Mouse (Mus musculus) heart, embryonic 10.5 days (tissue): ENCODE results near the gene Cerk. TPM values are rescaled to one million over a fixed set of nuclear protein-coding genes. Genes with fewer than 3 reads are reported as not detected.
A peak's percentile ranks its signal among the peaks of the same experiment; 100 is the strongest.
"Not testable (repeated sequence)": the region's sequence is repeated elsewhere in the genome, so short reads cannot be mapped to it uniquely, and the experiment has no call there.

ENCODE experiments used
- DNase-seq: peaks from one replicate; pipeline ENCODE4 v3.0.0-alpha.2; 2017; ENCODE audit warnings: low spot score
- H3K27ac ChIP-seq: fragments of 300-500 bp; sonication (generic); 2 replicates; pipeline ENCODE4 v1.5.1; 2016; ENCODE audit warnings: mild to moderate bottlenecking
- H3K27me3 ChIP-seq: fragments of 300-500 bp; sonication (generic); 2 replicates; pipeline ENCODE4 v1.6.1; 2016; ENCODE audit warnings: mild to moderate bottlenecking; ENCODE audit not compliant: poor library complexity, insufficient read depth, severe bottlenecking
- H3K36me3 ChIP-seq: fragments of 300-500 bp; sonication (generic); 2 replicates; pipeline ENCODE4 v1.6.1; 2016; ENCODE audit warnings: mild to moderate bottlenecking, moderate library complexity
- H3K4me1 ChIP-seq: fragments of 300-500 bp; sonication (generic); 2 replicates; pipeline ENCODE4 v1.6.1; 2016; ENCODE audit warnings: mild to moderate bottlenecking
- H3K4me3 ChIP-seq: fragments of 300-500 bp; sonication (generic); 2 replicates; pipeline ENCODE4 v1.5.1; 2016; ENCODE audit warnings: mild to moderate bottlenecking, moderate library complexity
- H3K9me3 ChIP-seq: fragments of 300-500 bp; sonication (generic); 2 replicates; pipeline ENCODE4 v1.6.1; 2016; ENCODE audit warnings: mild to moderate bottlenecking, moderate library complexity
- WGBS: fragments of 180-500 bp; shearing (Covaris S2); methylation state at CpG from one replicate; pipeline ENCODE4 v1.1.7; 2016; 5-methylcytosine and 5-hydroxymethylcytosine counted together
- polyA plus RNA-seq: library from polyadenylated mRNA; unstranded; fragments of >200 nt; fragmentation: Nextera tagmentation; extraction: Ambion mirVana; gene quantifications from 2 replicates; pipeline ENCODE4 v1.2.1, GENCODE M21; 2016

Gene Cerk
- 8.3 and 10.3 TPM in 2 replicates for polyA plus RNA-seq

- H3K4me1 ChIP-seq, result peaks cover 60% of the 10 kb centered on the region
- WGBS, result 2% methylated on average over 43 of the region's 43 CpGs
- DNase-seq, result peak; percentile 85
These were observed at the start of gene Cerk for GRCm38 (mm10) chr15:86185689-86186569. Cerk (minus strand) TSS chr15:86186141.

DNA sequence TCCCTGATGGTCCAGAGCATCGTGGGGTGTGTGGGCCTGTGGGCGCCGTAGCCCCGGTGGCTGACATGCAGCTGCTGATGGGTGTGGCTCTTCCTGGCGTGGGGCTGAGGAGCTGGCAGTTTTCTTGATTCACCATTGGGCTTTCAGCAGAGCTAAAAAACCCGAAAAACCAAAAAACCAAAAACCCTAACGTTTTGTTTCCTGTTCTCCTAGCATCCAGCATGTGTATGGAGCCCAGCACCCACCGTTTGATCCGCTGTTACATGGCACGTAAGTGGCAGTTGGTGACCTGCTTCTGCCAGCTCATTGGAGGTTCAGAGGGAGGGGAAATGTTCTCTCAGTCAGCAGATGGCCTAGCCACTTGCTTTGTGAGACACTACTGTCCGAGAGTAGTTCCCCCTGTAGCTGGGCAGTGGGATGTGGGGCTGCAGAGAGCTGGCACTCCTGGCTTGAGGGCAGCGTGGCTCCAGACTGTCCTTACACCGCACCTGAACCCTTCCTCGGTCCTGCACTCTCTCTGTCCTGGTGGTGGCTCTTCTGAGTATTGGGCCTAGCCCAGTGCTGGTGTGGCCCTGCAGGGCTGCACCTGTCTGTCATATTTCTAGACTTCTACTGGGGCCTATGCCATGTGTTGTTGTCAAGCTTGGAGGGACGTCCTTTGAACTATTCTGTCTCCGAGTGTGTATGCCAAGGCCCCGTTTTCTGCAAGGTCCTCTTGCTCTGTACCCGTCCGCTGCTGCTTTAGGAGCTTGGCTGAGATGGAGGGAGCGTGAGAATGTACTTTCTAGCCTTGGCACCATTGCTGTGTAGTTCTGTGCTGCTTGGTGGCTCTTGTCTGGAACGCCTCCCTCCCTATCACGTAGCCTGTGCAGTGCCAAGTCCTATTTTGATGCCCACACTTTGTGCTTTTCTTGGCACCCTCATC, 48.8 kb upstream of the Cerk start:
- DNase-seq, result peak; percentile 63
- 84% methylated on average over 22 of the region's 22 CpGs for WGBS
- H3K9me3 ChIP-seq, result no peaks in the 10 kb centered on the region
- no peak overlapping the region for H3K27ac ChIP-seq
- H3K27me3 ChIP-seq, result peaks cover 4% of the 10 kb centered on the region; the same call in 1 of the 2 replicates
- no peak overlapping the region for H3K4me3 ChIP-seq
- H3K36me3 ChIP-seq, result peaks cover 4% of the 10 kb centered on the region; the same call in 1 of the 2 replicates
- H3K4me1 ChIP-seq, result peaks cover 4% of the 10 kb centered on the region; the same call in 1 of the 2 replicates

More at GRCm38 (mm10) chr15:86185689-86186569, at the start of gene Cerk:
- H3K9me3 ChIP-seq, result no peaks in the 10 kb centered on the region
- peaks cover 19% of the 10 kb centered on the region for H3K27me3 ChIP-seq
- peak within 1 kb of the TSS; percentile 94 for H3K27ac ChIP-seq
- H3K4me3 ChIP-seq, result peak within 1 kb of the TSS; percentile 83
- no peaks in the 10 kb centered on the region for H3K36me3 ChIP-seq

DNA sequence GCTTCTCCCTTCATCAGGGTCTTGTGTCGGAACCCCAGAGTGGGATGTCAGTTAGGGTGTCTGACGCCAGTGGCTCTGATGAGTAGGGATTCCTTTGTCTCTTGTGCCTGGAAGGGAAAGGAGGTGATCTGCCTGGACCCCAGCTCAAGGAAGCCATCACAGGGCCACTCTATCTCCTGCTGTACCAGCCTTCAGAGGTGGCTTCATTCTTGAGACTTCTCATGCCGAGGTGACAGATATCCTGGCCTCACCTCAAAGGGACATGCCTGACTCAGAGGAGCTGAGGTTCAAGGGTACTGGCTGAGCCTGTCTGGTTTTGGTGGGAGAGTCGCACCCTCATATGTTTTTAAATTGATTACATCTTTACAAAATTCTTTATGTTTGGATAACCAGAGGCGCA, 48.1 kb upstream of the Cerk start:
- DNase-seq, result no peak
- no peaks in the 10 kb centered on the region for H3K9me3 ChIP-seq
- peaks cover 4% of the 10 kb centered on the region; the same call in 1 of the 2 replicates for H3K4me1 ChIP-seq
- H3K4me3 ChIP-seq, result no peak overlapping the region
- peaks cover 2% of the 10 kb centered on the region; the same call in 1 of the 2 replicates for H3K27me3 ChIP-seq
- no peak overlapping the region for H3K27ac ChIP-seq
- WGBS, result 86% methylated on average over 5 of the region's 5 CpGs
- peaks cover 4% of the 10 kb centered on the region; the same call in 1 of the 2 replicates for H3K36me3 ChIP-seq

DNA sequence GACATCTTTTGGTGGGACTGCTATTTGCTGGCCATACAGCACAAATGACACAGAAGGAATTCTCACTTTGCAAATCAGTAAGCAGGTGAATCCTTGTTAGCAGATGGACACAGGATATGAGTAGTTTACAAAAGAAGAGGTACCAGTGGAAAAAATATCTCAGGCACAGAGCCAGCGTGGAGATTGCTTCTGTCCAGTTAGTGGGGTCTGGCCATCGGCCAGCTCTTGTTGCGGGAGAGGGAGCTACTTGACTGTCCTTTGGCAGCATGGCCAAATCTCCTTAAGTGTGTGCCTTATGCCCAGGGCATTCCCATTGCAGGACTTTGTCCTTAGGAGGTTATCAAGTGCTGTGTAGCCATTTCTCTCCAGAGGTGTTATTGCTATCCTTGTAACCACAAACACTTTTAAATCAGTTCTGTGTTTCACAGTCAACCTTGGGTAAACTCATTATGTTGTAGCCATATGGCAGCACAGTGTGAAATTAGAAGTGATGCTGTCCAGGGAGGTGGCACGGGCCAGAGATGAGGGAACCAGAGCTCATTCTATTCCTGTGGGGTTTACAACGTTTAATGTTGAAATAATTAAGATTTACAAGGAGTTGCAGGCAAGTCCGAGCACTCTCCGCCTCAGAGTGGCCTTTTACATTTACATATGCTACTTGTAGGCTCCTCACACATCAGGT, 46.0 kb upstream of the Cerk start:
- WGBS, result 63% methylated on average over 7 of the region's 7 CpGs
- Histone ChIP-seq H3K9me3 (no peaks in the 10 kb centered on the region), H3K4me3 (no peak overlapping the region), H3K4me1 (peaks cover 4% of the 10 kb centered on the region; the same call in 1 of the 2 replicates), H3K27me3 (no peaks in the 10 kb centered on the region), H3K27ac (no peak overlapping the region), H3K36me3 (peaks cover 4% of the 10 kb centered on the region; the same call in 1 of the 2 replicates)
- DNase-seq, result no peak

- H3K9me3 ChIP-seq, result no peaks in the 10 kb centered on the region
- H3K36me3 ChIP-seq, result peaks cover 4% of the 10 kb centered on the region; the same call in 1 of the 2 replicates
- no peak overlapping the region for H3K27ac ChIP-seq
- H3K27me3 ChIP-seq, result no peaks in the 10 kb centered on the region
- DNase-seq, result no peak
- H3K4me1 ChIP-seq, result peaks cover 4% of the 10 kb centered on the region; the same call in 1 of the 2 replicates
- no peak overlapping the region for H3K4me3 ChIP-seq
- WGBS, result 95% methylated on average over 1 of the region's 1 CpGs
These were observed 45.2 kb upstream of the Cerk start for GRCm38 (mm10) chr15:86231170-86231569.

- Histone ChIP-seq H3K9me3 (no peaks in the 10 kb centered on the region), H3K36me3 (no peaks in the 10 kb centered on the region), H3K4me1 (peaks cover 4% of the 10 kb centered on the region; the same call in 1 of the 2 replicates), H3K27ac (no peak overlapping the region), H3K4me3 (no peak overlapping the region), H3K27me3 (no peaks in the 10 kb centered on the region)
- 78% methylated on average over 11 of the region's 11 CpGs for WGBS
- DNase-seq, result no peak
These were observed 43.7 kb upstream of the Cerk start for GRCm38 (mm10) chr15:86229623-86230022.

GRCm38 (mm10) chr15:86229088-86229487, 43.1 kb upstream of the Cerk start:
- no peak overlapping the region for H3K4me3 ChIP-seq

DNA sequence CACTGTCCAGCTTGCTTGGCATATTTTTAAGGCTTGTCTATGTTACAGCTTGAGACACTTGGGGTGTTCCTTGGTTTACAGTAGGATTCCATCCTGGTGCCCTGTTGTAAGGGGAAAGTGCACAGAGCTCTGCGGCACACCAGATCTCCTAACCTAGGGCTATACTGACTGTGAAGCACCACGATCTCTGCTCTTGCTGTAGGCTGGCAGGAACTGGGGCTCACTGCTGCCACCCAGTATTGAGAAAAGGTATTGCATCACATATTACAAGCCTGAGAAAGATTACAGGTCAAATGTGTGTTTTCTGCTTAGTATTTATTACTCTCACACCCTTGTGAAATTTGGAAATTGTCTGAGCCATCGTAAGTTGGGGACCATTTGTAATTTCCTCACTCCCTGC, 42.2 kb upstream of the Cerk start:
- peak; percentile 72 for DNase-seq
- Histone ChIP-seq H3K4me3 (no peak overlapping the region), H3K36me3 (no peaks in the 10 kb centered on the region; the same call in 1 of the 2 replicates), H3K27ac (no peak overlapping the region), H3K9me3 (no peaks in the 10 kb centered on the region), H3K27me3 (no peaks in the 10 kb centered on the region), H3K4me1 (peaks cover 4% of the 10 kb centered on the region; the same call in 1 of the 2 replicates)
- 45% methylated on average over 3 of the region's 3 CpGs for WGBS

More at GRCm38 (mm10) chr15:86229088-86229487, 43.1 kb upstream of the Cerk start:
- Histone ChIP-seq H3K4me1 (peaks cover 4% of the 10 kb centered on the region; the same call in 1 of the 2 replicates), H3K27ac (no peak overlapping the region), H3K9me3 (no peaks in the 10 kb centered on the region), H3K27me3 (no peaks in the 10 kb centered on the region), H3K36me3 (no peaks in the 10 kb centered on the region)
- DNase-seq, result no peak
- WGBS, result 76% methylated on average over 8 of the region's 8 CpGs

DNA sequence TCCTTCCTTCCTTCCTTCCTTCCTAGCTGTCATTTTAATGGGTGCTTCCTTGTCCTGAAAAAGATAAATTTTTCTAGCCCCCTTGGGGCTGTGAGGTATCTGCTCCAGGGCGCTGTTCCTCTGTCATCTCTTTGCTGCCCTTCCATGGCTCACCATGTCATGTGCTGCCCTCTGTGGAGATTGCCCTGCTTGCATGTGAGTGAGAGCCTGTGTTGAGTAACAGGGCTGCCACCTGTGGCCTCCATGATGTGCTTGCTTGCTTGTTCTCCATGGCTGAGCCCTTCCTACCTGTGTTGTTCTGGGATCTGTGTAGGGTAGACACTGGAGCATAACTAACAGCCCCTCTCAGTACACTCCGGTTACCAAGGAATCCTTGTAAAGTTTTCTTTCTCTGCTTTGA, 41.0 kb upstream of the Cerk start:
- Histone ChIP-seq H3K4me3 (no peak overlapping the region), H3K4me1 (peaks cover 4% of the 10 kb centered on the region; the same call in 1 of the 2 replicates), H3K9me3 (no peaks in the 10 kb centered on the region), H3K36me3 (no peaks in the 10 kb centered on the region; the same call in 1 of the 2 replicates), H3K27me3 (no peaks in the 10 kb centered on the region), H3K27ac (no peak overlapping the region)
- WGBS, result 81% methylated on average over 2 of the region's 2 CpGs
- DNase-seq, result no peak

GRCm38 (mm10) chr15:86226221-86226620, 40.3 kb upstream of the Cerk start:
- Histone ChIP-seq H3K27me3 (no peaks in the 10 kb centered on the region), H3K9me3 (no peaks in the 10 kb centered on the region), H3K36me3 (no peaks in the 10 kb centered on the region; the same call in 1 of the 2 replicates), H3K27ac (no peak overlapping the region), H3K4me1 (no peaks in the 10 kb centered on the region), H3K4me3 (no peak overlapping the region)
- no peak for DNase-seq
- WGBS, result 84% methylated on average over 5 of the region's 5 CpGs

- no peaks in the 10 kb centered on the region for H3K9me3 ChIP-seq
- H3K4me3 ChIP-seq, result no peak overlapping the region
- 77% methylated on average over 7 of the region's 7 CpGs for WGBS
- H3K36me3 ChIP-seq, result no peaks in the 10 kb centered on the region; the same call in 1 of the 2 replicates
- H3K27ac ChIP-seq, result no peak overlapping the region
- H3K27me3 ChIP-seq, result 0 out of 2 replicates have a peak, but pooled peaks cover 6% of the 10 kb centered on the region
- peak; percentile 69 for DNase-seq
- no peaks in the 10 kb centered on the region for H3K4me1 ChIP-seq
These were observed 39.1 kb upstream of the Cerk start for GRCm38 (mm10) chr15:86224972-86225551.

- H3K4me1 ChIP-seq, H3K36me3 ChIP-seq, H3K27ac ChIP-seq, H3K9me3 ChIP-seq, H3K27me3 ChIP-seq, DNase-seq, H3K4me3 ChIP-seq: not testable (repeated sequence)
- 85% methylated on average over 11 of the region's 11 CpGs for WGBS
These were observed 36.0 kb upstream of the Cerk start for GRCm38 (mm10) chr15:86221901-86222300.
